Mouse (Mus musculus) gastrocnemius, adult 8-10 months (tissue): ENCODE measurements around the gene Lrguk. TPM values are rescaled to one million over a fixed set of nuclear protein-coding genes. Genes with fewer than 3 reads are reported as not detected.

ENCODE experiments used
- DNase-seq, 2 experiments: peaks; one replicate each; pipeline ENCODE4 v3.0.0; 2022; ENCODE audit warnings: low spot score in 2 of 2
- total RNA-seq, 4 experiments: library from RNA; stranded (reverse); gene quantifications; 2 replicates each; pipeline ENCODE4 v1.2.4; 2022

Lrguk gene
- total RNA-seq, 4 experiments from 2014 or later = not detected

DNA sequence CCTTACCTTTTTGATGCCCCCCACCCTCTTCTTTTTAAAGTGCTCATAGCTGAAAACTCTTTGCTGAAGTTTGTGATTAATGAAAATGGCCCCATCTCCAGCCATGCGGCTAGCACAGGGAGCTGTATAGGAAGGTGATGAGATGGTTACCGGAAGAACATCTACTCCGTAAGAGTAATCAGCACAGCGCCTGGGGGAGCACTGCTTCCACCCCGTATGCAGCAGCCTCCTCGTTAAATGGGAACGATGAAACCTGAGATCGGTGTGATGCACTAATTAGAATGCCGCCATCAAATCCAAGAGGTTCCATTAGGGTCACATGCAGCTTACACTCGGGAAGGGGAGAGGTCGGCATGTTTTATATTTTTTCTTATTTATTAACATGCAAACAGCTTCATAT is 113.7 kb downstream of the Lrguk start:
- no peak for DNase-seq

DNA sequence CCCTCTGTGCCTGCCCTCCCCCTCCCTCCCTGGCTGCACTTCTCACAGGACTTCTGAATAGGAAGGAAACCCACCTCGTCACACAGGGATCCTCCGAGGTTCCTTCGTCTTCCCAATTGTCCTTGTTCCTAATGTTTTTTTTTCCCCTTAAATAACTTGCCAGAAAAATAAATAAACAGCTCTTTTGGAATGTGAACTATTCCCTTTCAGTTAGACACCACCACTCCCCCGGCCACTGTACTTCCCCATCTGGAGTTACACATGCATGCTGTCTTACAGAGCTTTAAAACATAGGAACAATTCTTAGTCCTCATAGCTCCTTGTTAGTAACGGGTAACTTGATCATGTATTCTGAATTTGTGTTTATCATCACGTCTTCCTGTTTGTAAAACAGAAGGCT is 116.8 kb downstream of the Lrguk start:
- DNase-seq = no peak

DNA sequence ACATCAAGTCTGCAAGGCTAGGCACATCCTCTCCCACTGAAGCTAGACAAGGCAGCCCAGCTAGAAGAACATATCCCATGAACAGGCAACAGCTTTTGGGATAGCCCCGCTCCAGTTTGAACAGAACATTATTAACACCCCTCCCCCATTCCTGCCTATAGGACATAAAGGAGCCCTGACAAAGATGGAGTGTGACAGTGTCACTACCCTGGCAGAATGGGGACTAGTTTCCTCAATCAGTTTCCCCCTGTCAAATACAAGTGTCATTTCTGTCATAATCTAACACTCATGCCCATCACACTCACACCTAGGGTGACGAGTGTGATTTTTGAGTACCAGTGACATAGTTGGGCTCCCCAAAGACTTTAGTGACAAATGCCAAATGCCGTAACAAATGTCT is 118.8 kb downstream of the Lrguk start:
- DNase-seq = no peak

DNA sequence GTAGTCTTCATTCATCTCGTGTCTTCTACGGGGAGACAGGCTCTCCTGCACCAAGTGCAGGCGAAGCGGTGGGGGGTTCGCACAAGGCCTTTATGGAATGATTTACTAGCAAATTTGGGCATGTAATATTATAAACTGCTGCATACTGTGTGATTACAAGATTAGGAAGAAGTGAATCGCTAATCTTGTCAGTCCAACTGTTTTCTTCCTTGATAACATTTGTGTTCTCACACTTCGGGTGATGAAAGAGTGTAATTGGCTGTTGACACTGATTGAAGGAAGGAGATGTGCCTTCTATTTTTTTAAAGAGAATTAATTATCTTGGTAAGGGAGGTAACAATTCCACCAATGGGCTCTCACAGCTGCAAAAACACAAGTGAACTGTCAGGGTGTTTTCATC is 119.4 kb downstream of the Lrguk start:
- no peak for DNase-seq

DNA sequence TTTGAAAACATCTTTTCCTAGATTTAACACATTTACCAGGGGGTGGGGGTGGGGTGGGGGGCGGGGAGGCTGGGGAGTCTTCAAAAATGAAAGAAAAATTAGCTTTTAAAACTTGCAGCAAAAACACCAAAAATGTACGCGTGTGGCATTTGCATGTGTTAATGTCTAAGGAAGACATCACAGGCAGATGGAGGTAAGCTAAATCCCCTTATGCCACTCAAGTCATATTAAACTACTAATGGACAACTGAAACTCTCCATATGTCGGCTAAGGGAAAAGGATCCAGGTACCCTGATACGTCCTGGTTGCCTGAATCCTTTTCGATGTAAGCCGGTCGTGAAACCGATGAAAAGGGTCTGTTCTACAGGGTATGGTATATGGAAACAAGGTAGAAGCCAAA is 119.8 kb downstream of the Lrguk start:
- DNase-seq = no peak

DNA sequence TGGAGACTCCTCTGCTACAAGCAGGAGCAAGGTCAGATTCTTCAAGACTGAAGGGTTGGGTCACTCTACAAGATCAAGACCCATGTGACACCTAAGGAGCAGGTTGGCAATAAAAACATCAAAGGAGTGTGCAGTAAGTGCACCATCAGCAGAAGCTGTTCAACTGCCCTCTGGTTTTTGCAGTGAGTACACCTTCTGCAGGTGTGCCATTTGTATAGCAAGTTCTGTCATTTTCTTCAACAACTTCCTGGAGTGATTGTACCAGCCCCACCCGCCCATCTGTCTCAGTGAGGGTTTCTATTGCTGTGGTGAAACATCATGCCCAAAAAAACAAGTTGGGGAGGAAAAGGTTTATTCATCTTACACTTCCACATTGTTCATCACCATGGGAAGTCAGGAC is 120.6 kb downstream of the Lrguk start:
- DNase-seq = no peak

DNA sequence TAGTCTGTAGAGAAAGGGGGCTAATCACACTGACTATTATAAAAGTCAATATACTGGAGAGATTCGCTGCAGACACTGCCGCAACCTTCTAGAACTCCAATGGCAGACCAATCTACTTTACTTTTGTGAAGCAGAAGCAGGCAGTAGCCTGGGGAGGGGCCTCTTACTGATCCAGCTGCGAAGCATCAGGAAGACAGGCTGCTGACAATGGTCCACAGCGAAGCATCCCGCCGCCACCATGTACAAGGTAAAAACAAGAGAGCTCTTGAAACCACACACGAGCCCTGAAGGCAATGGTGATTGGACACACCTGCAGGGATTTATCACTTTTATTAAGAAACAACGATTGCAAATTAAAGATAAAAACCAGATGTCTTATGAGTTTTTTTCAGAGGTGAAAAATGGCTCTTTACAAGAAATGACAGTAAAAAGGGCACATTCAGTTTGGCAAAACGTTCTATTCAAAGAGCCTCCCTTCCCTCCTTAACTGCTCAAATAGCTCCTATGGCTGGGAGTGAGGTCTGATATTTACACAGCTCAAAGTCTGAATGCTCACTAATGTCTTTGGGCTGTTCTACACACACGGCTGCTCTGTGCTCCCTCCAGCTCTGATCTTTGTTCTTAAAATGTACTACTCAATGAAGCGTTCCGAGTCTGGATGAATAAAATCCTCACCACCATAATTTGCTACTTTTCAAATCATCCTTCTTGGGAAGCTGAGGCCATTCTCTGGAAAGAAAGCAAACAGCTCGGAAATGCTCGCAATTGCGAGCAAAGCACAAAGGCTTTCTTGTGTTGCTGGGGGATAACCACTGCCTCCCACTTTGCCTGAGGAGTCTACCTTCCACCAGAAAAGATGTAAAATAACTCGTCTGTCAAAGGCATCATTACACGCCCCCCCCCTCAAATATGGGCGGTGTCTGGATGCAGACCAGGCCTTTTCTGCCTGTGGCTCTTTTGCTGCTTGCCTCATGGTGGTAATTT is 124.1 kb downstream of the Lrguk start:
- DNase-seq = no peak

DNA sequence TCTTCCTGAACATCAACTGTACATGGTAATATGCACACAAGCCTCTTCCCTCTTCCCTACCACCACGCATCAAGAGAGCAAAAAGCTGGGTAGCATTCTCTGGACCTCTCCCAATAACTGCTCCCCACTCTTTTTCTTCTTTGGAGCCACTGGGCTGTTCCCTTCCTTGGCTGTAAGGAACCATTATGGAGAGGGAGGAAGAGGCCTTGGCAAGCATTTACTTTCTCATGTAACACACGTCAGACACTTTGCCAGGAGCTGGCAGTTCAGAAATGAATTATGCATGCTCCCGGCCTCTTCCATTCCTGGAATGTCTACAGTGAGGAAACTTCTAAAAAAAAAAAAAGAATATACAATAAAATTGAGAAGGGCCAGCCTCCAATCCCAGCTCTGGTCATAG is 125.0 kb downstream of the Lrguk start:
- peak in 1 of 2 experiments; percentile 13 for DNase-seq

DNA sequence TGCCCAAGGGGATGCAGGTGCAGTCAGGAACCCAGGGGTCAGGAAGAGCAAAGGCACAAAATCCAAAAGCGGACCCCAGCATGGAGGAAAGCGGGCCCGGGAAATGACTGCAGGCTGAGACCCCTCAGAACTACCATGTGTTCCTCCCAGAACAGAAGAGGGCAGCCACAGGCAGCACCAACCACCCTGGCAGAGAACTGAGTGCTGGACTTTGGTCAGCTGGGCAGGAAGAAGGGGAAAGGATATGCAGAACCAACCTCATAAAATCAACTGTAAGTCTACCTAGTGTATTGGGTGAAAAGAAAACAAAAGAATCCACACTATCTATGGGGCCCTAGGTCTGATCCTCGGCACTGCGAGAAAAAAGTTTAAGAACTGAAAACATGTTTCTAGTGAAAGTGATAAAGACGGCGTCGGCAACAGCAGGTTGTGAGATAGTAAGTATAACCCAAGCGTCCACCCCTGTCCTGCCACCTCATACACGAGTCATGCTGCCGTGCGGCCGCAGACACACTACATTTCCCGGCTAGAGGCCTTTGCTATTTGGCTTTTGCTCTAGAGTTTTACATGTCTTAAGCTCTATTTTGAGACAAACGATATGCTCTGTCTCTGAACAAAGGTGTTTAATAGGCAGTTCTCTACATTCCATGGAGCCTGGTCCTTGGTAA is 126.0 kb downstream of the Lrguk start:
- DNase-seq = no peak

DNA sequence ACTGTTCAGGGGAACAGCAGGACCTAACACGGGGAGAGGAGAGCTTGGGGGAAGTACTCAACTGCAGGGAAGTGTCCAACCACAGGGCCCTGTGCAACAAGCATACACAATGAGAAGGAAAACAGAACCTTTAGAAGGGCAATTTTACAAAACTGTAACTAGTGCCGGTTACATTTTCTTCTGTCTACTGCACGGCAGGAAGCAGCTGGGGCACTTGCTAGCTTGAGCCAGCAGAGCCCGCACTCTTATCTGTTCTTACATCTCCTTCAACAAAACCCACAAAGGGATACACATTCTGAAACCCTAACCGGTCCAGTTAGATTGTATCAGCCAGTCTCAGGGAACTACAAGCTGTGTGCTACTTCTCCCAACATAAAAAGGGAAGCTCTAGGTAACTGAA is 126.8 kb downstream of the Lrguk start:
- DNase-seq = no peak

DNA sequence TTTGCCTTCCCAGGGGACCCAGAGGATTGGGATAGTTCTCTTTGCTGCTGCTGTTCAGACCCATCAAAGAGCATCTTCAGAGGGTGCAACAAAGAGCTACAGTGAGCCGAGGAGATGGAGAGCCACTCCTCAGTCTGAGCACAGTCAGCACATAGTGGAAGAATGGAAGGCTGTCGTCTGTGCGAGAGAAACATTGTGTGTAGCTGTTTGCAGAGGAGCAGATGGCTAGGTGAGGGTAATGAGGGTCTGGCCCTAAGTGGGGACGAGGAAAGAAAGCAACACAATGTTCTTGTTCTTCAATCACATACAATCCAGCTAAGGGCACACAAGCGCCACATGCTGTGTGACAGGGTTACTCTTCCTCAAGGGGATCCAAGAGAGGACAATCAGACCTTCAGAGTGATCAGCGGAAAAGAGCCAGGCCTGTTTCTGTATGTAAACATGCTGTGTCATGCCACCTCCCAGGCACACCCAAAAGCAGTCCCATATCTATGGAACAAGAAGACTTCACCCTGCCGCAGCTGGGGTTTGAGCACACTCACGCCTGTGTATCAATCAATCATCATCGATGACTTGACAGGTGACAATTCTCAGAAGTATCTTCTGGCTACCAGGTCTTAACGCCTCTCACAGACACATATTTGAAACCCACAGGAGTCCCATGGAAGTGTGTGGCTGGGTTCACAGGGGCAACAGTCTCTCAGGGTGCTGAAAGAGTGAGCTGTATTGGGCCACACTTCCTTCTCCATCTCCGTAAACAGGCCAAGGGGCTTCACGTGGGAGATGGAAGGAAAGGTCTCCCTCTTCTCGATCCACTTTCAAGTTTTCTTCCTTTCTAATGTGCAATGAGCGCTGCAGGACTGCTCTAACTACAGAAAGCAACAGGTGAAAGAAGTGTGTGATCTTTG is 127.8 kb downstream of the Lrguk start:
- DNase-seq = no peak

DNA sequence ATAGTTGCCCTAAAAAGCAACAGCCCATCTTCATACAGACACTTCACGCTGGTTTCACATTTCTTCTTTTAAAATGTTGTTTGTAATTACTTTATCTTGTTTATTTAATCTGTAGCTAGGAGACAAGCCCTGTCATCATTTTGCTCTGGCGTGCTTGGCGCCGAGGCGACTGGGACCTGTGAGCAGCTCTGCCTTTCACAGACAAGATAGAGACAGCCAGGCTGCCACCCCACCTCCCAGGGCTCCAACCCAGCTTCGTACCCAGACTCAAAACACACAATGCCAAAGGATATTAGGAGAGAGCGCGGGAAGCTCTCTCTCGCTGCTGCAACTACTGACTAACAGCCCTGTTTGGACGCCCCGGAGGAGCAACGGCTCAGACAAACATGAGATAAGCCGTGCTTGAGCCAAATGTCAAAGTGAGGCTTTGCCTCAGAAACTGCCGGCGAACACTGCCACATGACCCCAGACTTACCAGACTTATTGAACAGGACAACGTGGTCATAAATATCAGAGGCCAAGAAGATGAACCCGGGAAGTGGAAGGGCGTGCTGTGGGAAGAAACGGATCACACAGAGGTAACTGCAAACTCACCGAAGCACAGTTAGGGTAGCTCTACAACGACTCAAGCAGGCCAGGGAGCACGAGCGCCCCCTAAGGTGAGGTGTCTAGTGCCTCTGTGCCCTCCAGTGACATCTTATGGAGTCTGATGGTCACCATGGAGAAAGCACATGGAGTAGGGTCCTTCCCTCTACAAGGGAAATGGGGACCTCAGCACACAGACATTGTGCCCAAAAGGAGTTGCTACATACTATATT is 131.0 kb downstream of the Lrguk start:
- DNase-seq = no peak

DNA sequence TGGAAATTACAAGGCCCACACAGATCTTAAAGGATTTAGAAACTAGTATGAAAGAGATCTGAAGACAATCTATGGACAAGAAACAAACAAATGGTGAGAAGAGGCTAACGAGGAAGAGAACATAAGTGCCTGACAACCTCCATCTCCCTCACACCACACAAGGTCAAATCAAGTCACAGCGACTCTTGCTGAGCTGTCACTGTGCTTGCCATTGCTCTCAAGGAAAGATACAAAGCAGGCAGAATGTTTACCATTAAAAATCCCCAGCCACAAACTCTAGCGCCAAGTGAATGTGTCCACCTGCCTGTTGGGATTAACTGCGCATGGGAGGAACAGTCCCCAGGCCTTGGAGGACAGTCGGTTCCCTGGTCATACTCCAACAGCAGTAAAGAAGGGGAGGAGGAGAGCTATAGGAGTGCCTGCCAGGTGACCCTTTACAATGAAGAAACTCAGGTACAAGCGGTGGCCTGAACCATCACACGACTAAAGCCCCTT is 131.6 kb downstream of the Lrguk start:
- no peak for DNase-seq

DNA sequence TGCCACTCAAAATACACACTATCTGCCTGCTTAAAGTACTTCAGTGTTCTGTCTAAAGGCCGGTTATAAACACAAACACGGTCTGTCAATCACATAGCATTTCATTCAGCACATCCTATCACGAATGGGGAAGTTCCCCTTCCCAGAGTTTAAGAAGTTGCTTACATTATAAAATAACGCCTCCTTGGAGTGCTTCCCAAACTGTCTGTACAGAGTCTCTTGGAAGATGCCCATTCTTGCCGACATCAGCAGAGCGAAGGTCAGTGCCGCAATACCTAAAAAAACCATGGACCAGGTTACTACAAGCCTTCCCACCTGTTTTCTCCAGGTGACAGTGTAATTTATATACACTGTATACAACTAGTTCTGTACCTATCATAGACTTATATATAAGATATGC is 132.3 kb downstream of the Lrguk start:
- no peak for DNase-seq

DNA sequence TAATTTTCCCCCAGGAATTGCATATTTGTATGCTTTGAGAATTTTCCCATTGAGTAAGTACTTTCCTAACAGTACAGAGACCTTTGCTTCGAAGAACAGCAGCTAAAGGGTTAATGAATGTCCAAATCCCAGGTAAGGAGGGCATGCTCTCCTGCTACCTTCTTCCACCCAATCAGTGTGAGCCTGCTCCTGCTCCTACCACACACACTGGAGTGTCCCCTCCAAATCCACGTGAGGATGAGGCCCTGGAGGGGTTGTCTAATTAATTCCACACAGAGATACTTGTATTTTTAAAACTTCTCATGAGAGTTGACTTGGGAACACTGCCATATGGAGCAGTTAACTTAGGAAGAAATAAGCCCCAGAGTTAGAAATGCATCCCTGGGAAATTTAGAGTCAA is 133.4 kb downstream of the Lrguk start:
- DNase-seq = no peak

DNA sequence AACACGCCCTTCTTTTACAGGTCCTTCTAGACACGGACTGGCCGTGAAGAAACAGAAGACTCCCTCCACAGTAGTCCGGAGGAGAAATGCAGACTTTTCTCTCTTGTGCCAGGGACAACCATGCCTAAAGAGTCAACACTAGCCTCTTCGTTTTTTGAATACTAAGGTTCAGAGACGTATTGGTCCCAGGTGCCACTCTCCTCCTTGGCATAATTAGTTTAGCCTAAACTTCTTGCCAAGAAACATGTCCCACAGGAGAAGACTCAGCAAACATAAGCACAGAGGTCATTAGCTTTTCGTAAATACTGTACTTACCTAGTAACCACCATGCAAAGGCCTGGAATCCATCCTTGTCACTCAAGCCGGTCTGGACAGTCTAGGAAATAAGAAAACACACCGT is 133.8 kb downstream of the Lrguk start:
- no peak for DNase-seq

DNA sequence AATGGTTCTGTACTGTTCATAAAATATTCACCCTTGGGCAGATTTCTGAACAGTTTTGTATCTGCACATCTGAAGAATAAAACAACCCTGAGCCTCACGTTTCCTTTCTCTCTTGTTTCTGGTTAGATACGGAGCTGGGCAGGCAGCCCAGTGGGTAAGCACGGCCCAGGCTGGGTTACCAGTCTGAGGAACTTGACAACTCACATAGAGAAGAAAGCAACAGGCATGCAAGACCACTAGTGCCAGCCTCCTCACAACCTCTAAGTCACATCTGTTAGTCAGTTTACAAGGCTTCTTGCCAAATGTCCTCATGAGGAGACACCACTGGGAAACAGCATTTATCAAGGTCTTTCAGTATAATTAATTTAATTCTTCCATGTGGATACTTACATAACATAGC is 139.6 kb downstream of the Lrguk start:
- no peak for DNase-seq

DNA sequence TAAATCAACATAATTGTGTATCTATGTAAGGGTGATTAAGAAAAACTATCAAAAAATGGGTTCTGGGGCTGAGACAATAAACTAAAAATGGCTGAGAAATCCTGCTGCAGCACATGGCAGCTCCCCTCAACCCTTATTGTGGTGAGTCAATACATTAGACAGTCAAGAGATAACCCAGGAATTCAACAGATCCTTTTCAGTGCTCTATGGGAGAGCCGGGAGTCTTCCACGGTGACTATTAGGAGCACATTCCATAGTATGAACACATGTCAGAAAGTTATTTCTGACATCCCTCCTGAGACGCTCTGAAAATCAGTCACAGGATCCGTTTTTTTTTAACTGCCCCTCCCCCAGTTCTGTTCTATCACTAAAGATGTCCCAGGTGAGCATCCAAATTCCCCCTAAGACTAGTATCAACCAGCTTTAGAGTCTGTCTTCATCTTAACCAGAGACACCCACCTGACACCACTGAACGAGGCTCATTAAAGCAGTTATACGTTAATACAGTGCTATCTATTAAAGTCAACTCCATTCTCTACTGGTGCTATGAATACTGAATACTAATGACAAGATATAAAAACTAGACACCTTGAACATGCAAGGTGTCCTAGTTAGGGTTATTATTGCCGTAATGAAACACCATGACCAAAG is 141.7 kb downstream of the Lrguk start:
- DNase-seq = no peak

DNA sequence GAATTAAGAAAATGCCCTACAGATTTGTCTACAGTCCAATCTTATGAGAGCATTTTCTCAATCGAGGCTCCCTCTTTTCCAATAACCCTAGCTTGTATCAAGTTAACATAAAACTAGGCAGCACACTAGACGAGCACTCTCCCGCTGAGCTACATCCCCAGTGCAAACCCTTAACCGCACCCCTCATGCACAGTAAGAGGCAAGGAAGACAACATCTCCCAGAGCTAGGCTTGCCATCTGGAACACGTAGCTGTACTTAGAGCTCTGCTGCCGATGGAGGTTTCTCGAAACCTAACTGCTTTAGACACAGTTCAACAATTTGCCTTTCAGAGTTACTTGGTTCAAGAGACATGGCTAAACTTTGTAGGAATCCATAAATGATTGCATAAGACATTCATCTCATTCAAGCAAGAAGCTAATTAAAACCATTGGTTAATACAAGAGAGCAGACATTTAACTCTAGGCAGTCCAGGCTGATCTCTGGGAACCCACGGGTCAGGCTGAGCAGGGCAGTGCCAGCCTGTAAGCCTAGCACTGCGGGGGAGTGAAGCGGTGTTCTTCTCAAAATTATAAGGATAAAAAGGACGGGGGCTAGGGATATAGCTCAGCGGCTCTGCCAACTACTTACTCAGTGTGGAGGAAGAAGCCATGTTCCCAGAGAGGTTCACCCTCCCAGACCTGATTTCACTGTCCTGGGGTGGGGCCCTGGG is 142.7 kb downstream of the Lrguk start:
- DNase-seq = no peak

DNA sequence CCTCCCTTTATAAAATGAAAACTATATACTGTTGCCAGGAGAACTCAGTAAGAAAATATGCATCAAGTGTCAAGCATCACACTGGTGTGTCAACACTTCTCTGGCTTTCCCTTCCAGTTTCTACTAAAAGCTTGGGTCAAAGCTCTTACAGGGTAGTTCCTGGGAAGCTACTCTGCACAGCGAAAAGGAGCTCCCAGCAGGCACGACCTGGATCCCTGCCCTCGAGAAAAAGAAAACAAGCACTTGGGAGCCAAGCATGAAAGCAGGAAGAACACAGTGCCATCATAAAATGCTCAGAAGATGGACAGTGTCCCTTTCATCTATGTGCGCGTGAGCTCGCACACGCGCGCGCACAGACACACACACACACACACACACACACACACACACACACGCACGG is 144.0 kb downstream of the Lrguk start:
- no peak for DNase-seq
